Mouse (Mus musculus) gastrocnemius, postnatal 4 days (tissue): Measurements from ENCODE around the gene Plxna4. TPM values are rescaled to one million over a fixed set of nuclear protein-coding genes. Genes with fewer than 3 reads are reported as not detected.
"Not testable (repeated sequence)": the region's sequence is repeated elsewhere in the genome, so short reads cannot be mapped to it uniquely, and the experiment has no call there.

Experiments
- DNase-seq, 2 experiments: peaks; one replicate each; pipeline ENCODE4 v3.0.0; 2021 to 2022; ENCODE audit warnings: low spot score in 2 of 2, mixed read lengths in 2 of 2
- total RNA-seq, 2 experiments: library from RNA; stranded (reverse); gene quantifications; 2 replicates each; pipeline ENCODE4 v1.2.3; 2021

The Plxna4 gene
- total RNA-seq, 2 experiments from 2014 or later = 7.1 to 7.9 TPM

DNA sequence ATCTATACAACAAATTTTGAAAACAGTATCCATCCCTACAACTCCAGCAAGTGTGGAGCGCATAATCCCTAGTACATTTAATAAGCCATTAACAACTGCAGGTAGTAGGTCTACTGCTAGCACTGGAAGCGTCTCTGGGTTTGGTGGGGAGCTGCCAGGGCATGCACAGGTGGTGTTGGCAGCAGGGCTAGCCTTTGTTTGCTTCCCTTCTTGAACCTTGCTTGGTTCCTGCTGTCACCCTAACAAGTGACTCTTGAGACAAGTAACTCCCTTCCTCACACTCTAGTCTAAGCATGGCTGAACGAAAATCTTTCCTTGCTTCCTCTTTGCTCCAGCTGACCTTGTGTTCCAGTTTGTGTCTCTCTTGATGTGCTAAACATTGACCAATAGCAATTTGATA lies 44.0 kb downstream of the Plxna4 start:
- DNase-seq = no peak

DNA sequence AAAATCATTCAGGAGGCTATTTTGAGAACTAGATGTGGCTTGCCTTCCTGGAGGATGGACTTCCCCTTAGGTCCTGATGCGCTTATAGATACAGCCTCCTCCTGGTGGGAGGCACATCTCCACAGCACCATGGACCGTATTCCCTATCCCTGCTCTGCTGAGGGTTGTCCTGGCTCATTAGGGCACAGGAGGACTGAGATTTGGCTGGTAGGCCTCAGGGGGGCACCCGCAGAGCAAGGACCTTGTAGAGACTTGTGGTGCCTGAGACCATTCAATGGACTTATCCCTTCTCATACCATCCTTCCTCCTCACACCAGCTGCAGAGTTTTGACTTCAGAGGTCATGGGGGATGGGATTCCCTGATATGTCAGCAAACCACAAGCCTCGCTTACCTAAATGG lies 47.8 kb downstream of the Plxna4 start:
- no peak for DNase-seq

DNA sequence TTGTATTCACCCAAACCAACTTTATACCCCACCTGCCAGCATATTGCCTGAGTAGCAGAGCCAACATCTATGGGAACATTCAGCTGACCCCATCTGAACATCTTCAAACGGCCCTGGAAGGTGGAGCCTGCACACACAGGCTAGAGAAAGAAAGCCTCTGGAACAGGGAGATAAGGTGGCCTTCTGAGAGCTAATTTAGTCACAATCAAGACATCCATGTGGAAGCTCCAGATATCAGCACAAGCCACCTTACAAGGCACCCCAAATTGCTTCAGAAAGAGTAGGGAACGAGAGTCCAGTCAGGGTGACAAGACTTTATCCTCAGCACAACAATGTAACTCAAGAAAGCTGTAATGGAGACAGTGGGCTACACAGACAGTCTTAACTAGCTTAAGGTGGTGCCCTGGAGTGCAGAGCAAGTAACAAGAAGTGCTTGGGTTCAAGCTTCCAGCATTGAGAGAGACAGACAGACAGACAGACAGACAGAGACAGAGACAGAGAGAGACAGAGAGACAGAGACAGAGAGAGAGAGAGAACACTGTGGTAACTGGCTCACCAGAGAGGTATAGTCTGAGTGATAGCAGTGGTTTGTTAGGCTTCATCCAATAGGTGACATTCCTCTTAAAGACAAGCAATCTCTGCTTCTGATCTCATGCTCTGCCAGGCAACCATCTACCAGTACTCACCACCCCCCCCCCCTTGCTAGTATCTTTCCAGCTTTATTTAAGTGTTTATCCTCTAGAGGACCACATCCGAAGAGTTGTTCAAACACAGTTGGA lies 53.8 kb downstream of the Plxna4 start:
- DNase-seq = no peak

- DNase-seq = no peak
These were observed 59.9 kb downstream of the Plxna4 start for GRCm38 (mm10) chr6:32528081-32528570.

GRCm38 (mm10) chr6:32527518-32527917 lies 60.5 kb downstream of the Plxna4 start:
- no peak for DNase-seq

DNA sequence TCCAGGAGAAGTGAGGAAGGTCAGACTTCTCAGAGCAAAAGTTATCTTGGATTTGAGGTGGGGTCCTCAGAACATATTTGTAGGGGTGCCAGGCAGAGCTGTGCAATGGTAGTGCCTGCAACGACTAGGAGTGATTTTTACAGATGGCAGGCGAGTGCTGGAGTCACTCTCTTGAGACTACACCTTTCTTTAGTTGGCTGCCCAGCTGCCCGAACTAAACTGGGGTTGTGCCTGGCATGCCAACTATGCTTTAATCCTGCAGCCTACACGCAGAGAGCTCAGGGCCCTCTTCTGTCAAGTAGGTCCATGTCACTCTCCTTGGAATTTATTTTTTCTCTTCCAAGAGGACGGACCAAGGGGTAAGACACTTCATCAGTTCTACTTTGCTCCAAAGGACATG lies 61.2 kb downstream of the Plxna4 start:
- DNase-seq = no peak

DNA sequence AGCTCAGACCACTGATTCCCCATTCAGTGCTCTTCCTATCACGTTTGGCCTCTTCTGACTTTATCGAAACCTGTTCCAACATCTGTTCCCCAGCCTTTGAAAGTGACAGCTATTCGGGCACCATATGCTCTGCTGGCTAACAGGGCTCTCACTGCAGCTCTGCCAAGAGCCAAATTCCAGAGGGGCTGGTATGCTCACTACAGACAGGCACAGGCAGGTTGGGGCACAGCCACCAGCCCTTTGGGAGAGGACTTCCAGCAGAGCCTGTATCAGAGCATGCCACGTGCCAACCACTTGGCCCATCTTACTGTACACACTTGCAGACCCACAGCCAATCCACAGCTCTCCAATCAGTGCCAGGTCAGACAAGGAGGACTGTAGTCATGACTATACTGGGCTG lies 67.9 kb downstream of the Plxna4 start:
- DNase-seq = peak in 1 of 2 experiments; percentile 33

DNA sequence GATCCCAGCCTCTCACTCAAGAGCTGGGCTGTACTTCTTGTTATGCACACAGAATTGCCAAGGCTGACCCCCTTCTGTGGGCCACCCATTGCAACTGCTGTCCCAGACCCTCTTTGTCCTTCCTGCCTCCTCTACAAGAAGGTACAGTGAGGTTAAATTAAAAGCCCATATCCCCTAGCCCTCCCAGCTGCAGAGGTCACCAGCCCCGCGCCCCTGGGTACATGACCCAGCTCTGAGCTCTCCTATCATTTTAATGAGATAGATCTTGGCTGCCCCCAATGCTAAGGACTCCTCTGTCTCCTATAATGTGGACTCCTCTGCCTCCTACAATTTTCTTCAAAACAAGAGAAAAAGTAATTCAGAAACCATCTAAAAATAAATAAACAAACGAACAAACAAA lies 69.4 kb downstream of the Plxna4 start:
- DNase-seq = no peak

DNA sequence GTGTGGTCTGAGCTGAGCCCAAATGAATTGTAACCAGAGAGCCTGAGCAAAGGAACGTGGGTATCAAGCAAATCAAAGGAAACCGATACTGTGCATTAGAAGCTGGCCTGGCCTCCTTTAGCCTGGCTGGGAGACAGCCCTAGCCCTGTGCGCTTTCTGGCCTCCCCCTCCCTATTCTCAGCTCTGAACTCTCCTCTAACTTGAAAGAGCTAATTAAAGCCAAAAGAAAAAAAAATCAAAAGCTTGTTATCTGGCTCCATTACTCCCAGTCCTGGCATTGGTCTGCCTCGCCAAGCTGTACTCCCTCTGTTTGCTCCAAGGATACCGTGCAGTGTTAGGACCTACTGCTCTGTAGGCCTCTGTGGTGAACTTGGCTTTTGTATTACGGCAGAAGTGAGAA lies 73.9 kb downstream of the Plxna4 start:
- DNase-seq = no peak

GRCm38 (mm10) chr6:32512010-32512409 lies 76.0 kb downstream of the Plxna4 start:
- DNase-seq = no peak

DNA sequence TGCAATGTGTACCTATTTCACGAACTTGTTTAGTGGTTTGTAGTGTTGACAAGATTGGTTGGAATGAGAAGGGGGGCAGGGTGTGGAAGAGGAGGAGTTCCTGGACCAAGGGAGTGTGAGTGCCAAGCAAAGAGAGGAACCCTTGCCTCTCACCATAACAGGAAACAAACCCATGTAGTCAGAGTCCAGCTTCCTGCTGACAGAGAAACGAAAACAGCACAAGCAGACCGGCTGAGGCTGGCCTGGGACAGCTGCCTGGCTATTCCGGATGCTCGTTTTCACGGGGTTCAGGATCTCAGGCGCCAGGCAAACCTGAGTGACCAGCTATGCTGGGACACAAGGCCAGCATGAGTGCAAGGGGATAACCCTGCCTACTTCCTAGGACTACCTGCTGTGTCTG lies 77.1 kb downstream of the Plxna4 start:
- no peak for DNase-seq

DNA sequence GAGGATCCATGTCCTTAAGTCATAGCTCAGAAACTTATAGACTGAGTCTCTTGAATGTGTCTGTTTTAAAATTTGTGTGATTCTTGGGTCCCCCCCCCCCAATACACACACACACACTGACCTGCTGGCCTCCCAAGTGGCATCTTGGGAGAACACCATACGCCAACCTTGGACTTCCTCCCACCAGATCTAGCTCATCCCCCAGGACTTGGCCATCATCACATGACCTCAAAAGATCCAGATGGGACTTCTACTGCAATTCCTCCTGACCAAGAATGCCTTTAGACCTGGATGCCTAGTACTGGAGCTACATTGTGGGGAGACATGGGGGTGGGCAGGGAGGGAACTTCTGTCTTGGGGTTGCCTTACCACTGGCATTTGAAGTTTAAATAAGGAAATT lies 77.5 kb downstream of the Plxna4 start:
- DNase-seq = no peak

- no peak for DNase-seq
These were observed 78.9 kb downstream of the Plxna4 start for GRCm38 (mm10) chr6:32509046-32509445.

DNA sequence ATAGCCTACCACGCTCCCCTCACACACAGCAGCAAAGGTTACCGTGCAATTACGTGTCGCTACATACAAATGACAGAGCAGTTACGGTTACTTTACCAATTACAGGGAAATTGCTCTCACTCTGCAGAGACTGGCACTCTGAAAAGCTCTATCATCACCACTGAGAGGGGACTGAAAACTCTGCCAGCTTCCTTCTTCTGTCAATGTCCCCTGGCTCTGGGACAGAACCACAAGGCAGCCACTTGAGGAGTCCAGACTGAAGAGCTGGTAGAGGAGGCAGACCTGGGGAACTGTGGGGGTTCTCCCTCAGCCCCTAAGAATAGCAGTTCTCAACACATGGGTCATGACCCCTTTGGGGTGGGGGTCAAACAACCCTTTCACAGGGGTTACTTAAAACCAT lies 83.0 kb downstream of the Plxna4 start:
- DNase-seq = no peak

DNA sequence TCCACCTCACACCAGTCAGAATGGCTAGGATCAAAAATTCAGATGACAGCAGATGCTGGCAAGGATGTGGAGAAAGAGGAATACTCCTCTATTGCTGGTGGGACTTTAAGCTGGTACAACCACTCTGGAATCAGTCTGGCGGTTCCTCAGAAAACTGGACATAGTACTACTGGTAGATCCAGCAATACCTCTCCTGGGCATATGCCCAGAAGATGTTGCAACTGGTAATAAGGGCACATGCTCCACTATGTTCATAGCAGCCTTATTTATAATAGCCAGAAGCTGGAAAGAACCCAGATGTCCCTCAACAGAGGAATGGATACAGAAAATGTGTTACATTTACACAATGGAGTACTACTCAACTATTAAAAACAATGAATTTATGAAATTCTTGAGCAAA lies 86.8 kb downstream of the Plxna4 start:
- DNase-seq = not testable (repeated sequence)

DNA sequence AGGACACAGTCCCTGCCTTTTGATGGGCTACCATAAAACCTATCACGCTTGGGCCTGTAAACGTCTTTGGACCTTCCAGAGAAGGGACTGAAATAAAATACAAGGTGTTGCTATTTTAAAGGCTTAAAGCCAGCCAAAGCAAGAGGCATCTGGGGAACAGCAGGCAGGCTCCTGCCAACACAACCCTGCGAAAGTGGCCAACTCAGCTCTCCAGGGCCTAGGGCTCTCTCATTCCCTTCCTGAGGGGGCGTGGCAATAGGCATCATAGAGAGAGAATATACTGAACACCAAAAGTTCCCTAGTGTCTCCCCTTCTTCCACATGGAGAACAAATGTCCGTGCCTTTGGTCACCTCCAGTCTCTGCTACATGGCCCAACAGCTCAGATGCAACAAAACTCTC lies 89.9 kb downstream of the Plxna4 start:
- DNase-seq = no peak

DNA sequence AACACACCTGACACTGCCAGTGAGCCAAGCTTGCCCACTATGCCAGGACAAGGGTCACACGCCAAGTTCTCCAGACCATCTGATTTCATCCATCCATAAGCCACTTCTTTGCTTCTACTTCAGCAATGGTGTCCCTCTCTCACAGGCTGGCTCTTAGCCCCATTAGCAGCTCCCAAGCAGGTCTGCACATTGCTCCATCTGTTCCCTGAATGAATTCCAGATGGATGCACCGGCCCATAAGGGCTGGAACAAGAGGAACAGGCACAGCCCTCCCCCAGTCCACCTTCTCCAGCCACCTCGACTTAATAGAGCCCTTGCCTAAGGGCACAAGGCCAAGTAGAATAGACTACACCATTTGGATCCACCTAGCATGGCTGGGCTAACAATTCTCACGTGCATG lies 91.9 kb downstream of the Plxna4 start:
- no peak for DNase-seq

GRCm38 (mm10) chr6:32495532-32495931 lies 92.5 kb downstream of the Plxna4 start:
- DNase-seq = no peak

GRCm38 (mm10) chr6:32493557-32493956 lies 94.4 kb downstream of the Plxna4 start:
- no peak for DNase-seq

GRCm38 (mm10) chr6:32487121-32487520 lies 100.9 kb downstream of the Plxna4 start:
- DNase-seq = no peak

DNA sequence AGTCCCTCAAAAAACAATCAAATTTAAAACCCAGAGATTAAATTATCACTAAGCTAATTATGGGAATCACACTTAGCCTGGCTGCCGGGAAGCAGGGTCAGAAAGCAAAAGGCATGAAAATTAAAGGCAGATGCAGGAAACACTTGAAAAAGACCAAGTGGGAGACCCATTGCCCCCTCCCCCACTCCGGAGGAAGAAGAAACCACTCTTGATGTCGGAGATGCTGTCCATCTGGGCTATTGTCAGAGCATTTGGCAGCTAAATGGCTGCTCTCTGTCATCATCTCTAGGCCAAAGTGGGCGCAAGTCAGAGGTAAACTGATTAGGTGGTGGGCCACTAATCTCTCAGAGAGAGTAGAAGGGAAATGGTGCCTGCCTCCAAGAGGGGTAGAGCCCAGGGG lies 105.5 kb downstream of the Plxna4 start:
- no peak for DNase-seq

DNA sequence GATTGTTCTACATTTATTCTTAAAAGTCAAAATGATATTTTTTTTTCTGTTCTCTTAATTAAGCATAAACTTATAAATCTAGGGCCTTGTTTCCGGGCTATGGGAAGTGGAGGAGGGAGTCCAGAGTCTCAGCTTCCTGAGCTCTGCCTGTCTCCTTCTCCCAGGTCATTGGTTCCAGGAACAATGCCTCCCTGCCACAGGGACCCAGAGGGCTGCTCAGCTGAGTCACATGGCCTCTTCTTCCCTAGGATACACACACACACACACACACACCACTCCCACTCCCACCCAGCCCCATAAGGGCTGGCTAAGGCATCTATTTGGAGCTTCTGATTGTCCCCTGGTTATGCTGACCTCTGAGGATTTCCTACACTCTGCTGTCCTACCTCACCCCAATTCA lies 107.3 kb downstream of the Plxna4 start:
- DNase-seq = no peak

- no peak for DNase-seq
These were observed 108.2 kb downstream of the Plxna4 start for GRCm38 (mm10) chr6:32479765-32480164.
